Mouse (Mus musculus) cerebellum, adult 11 months (tissue): Measurements from ENCODE around the gene Setd5.
A peak's percentile ranks its signal among the peaks of the same experiment; 100 is the strongest.

Experiments
- DNase-seq: peaks from one replicate; pipeline ENCODE4 v3.0.0; 2022

The Setd5 gene

GRCm38 (mm10) chr6:113076686-113077516, at the start of gene Setd5:
Gene Setd5 (plus strand): TSS chr6:113077365.
- DNase-seq: peak; percentile 97

GRCm38 (mm10) chr6:113027446-113027845, 49.7 kb upstream of the Setd5 start:
- no peak for DNase-seq

- DNase-seq: no peak
Measured at GRCm38 (mm10) chr6:113029006-113029405, 48.2 kb upstream of the Setd5 start.

GRCm38 (mm10) chr6:113030553-113030952, 46.6 kb upstream of the Setd5 start:
- no peak for DNase-seq

GRCm38 (mm10) chr6:113030970-113031660, 46.0 kb upstream of the Setd5 start:
- peak; percentile 12 for DNase-seq

GRCm38 (mm10) chr6:113032121-113032520, 45.0 kb upstream of the Setd5 start:
- DNase-seq: no peak

- DNase-seq: no peak
Measured at GRCm38 (mm10) chr6:113033185-113033584, 44.0 kb upstream of the Setd5 start.

GRCm38 (mm10) chr6:113034466-113034865, 42.7 kb upstream of the Setd5 start:
- DNase-seq: no peak

GRCm38 (mm10) chr6:113036463-113037175, 40.5 kb upstream of the Setd5 start:
- DNase-seq: no peak

- DNase-seq: peak; percentile 54
Measured at GRCm38 (mm10) chr6:113037946-113038734, 39.0 kb upstream of the Setd5 start.

- DNase-seq: no peak
Measured at GRCm38 (mm10) chr6:113038735-113039058, 38.5 kb upstream of the Setd5 start.

- no peak for DNase-seq
Measured at GRCm38 (mm10) chr6:113040319-113040718, 36.8 kb upstream of the Setd5 start.

GRCm38 (mm10) chr6:113041215-113041990, 35.8 kb upstream of the Setd5 start:
- DNase-seq: no peak

GRCm38 (mm10) chr6:113045575-113045974, 31.6 kb upstream of the Setd5 start:
- no peak for DNase-seq

GRCm38 (mm10) chr6:113046041-113046975, 30.9 kb upstream of the Setd5 start, which contains the start of gene Thumpd3:
Gene Thumpd3 (plus strand): TSS chr6:113046225.
- peak; percentile 96 for DNase-seq

- no peak for DNase-seq
Measured at GRCm38 (mm10) chr6:113047016-113047746, 30.0 kb upstream of the Setd5 start.

- no peak for DNase-seq
Measured at GRCm38 (mm10) chr6:113048371-113048770, 28.8 kb upstream of the Setd5 start.

- DNase-seq: no peak
Measured at GRCm38 (mm10) chr6:113049159-113049558, 28.0 kb upstream of the Setd5 start.

- no peak for DNase-seq
Measured at GRCm38 (mm10) chr6:113052972-113053371, 24.2 kb upstream of the Setd5 start.

GRCm38 (mm10) chr6:113054552-113055107, 22.5 kb upstream of the Setd5 start:
- DNase-seq: no peak
